Mouse (Mus musculus): ENCODE results near the gene Sap18. TPM values are rescaled to one million over a fixed set of nuclear protein-coding genes. Genes with fewer than 3 reads are reported as not detected.

The Sap18 gene
- polyA plus RNA-seq, 1 experiment, result 7.0 TPM

Other genes with a start within 250 kb of the Sap18 start
- gene Eef1akmt1, start 226.6 kb upstream of the Sap18 start, polyA plus RNA-seq (2012; rRNA removed), result 21.7 and 24.4 TPM in 2 replicates
- 2.8 and 3.4 TPM in 2 replicates for gene Xpo4, start 132.8 kb upstream of the Sap18 start, polyA plus RNA-seq (2012; rRNA removed)
- not detected in 2 replicates for gene Gm49361, start 52.1 kb upstream of the Sap18 start, polyA plus RNA-seq (2012; rRNA removed)
- gene Lats2, start 39.8 kb upstream of the Sap18 start, polyA plus RNA-seq (2012; rRNA removed), result 31.1 and 35.9 TPM in 2 replicates
- 0.09 and 0.15 TPM in 2 replicates for gene Ska3, start 28.0 kb downstream of the Sap18 start, polyA plus RNA-seq (2012; rRNA removed)
- 72.7 and 81.0 TPM in 2 replicates for gene Mrpl57, start 28.1 kb downstream of the Sap18 start, polyA plus RNA-seq (2012; rRNA removed)
- gene Zdhhc20, start 92.1 kb downstream of the Sap18 start, polyA plus RNA-seq (2012; rRNA removed), result 2.6 and 3.7 TPM in 2 replicates
- 20.8 and 24.8 TPM in 2 replicates for gene Micu2, start 201.1 kb downstream of the Sap18 start, polyA plus RNA-seq (2012; rRNA removed)

Data from kidney, adult 2 months (tissue).